Mouse (Mus musculus): Measurements from ENCODE around the gene Fcgrt. TPM values are rescaled to one million over a fixed set of nuclear protein-coding genes. Genes with fewer than 3 reads are reported as not detected.

Fcgrt gene
- total and polyA plus RNA-seq, 2 experiments from 2014 or later = 51.6 to 59.5 TPM

- WGBS = 84% methylated on average over 5 of the region's 5 CpGs
- Histone ChIP-seq H3K27ac (ENCODE audit: low read depth) (no peak overlapping the region), H3K27me3 (ENCODE audit: control insufficient read depth, insufficient read depth, low read length) (no peaks in the 10 kb centered on the region), H3K4me1 (ENCODE audit: control insufficient read depth, insufficient read depth) (no peaks in the 10 kb centered on the region; the same call in 1 of the 2 replicates), H3K36me3 (replicated peaks; ENCODE audit: control insufficient read depth, insufficient read depth, low read length) (peaks cover 22% of the 10 kb centered on the region), H3K4me3 (ENCODE audit: low read depth, low read length) (no peak overlapping the region), H3K4me2 (ENCODE audit: low read depth, low read length) (no peak overlapping the region), H3K9me3 (replicated peaks; ENCODE audit: control insufficient read depth, low read length) (no peaks in the 10 kb centered on the region), H3K9ac (replicated peaks; ENCODE audit: low read depth, low read length) (no peak overlapping the region)
- ATAC-seq (ENCODE audit: insufficient read depth, low read depth) = no peak
- DNase-seq (ENCODE audit: low spot score) = no peak
- TF ChIP-seq EP300 (IDR thresholded peaks at IDR 0.05; ENCODE audit: low read depth) = no peak
- TF ChIP-seq CTCF (IDR thresholded peaks at IDR 0.05; ENCODE audit: low read depth) = no peak
Measured at GRCm38 (mm10) chr7:45141914-45142313, 38.3 kb upstream of the Fcgrt start.

GRCm38 (mm10) chr7:45141319-45141718 lies 37.7 kb upstream of the Fcgrt start:
- WGBS = 88% methylated on average over 3 of the region's 3 CpGs
- ATAC-seq (ENCODE audit: insufficient read depth, low read depth) = no peak

GRCm38 (mm10) chr7:45139904-45140723 lies 36.5 kb upstream of the Fcgrt start:
- DNase-seq (ENCODE audit: low spot score) = no peak
- no peak overlapping the region for H3K4me2 ChIP-seq (ENCODE audit: low read depth, low read length)
- TF ChIP-seq EP300 (IDR thresholded peaks at IDR 0.05; ENCODE audit: low read depth) (no peak), CTCF (IDR thresholded peaks at IDR 0.05; ENCODE audit: low read depth) (no peak)
- no peaks in the 10 kb centered on the region for H3K27me3 ChIP-seq (ENCODE audit: control insufficient read depth, insufficient read depth, low read length)
- no peaks in the 10 kb centered on the region for H3K9me3 ChIP-seq (replicated peaks; ENCODE audit: control insufficient read depth, low read length)
- H3K4me3 ChIP-seq (ENCODE audit: low read depth, low read length) = no peak overlapping the region
- H3K36me3 ChIP-seq (replicated peaks; ENCODE audit: control insufficient read depth, insufficient read depth, low read length) = peaks cover 15% of the 10 kb centered on the region
- H3K9ac ChIP-seq (replicated peaks; ENCODE audit: low read depth, low read length) = no peak overlapping the region
- WGBS = 69% methylated on average over 8 of the region's 8 CpGs
- H3K4me1 ChIP-seq (ENCODE audit: control insufficient read depth, insufficient read depth) = no peaks in the 10 kb centered on the region; the same call in 1 of the 2 replicates
- peak overlapping the region; percentile 53; the same call in 1 of the 2 replicates for H3K27ac ChIP-seq (ENCODE audit: low read depth)
- ATAC-seq (ENCODE audit: insufficient read depth, low read depth) = no peak

More at GRCm38 (mm10) chr7:45141319-45141718, 37.7 kb upstream of the Fcgrt start:
- no peaks in the 10 kb centered on the region for H3K9me3 ChIP-seq (replicated peaks; ENCODE audit: control insufficient read depth, low read length)
- peaks cover 22% of the 10 kb centered on the region for H3K36me3 ChIP-seq (replicated peaks; ENCODE audit: control insufficient read depth, insufficient read depth, low read length)
- DNase-seq (ENCODE audit: low spot score) = no peak
- TF ChIP-seq EP300 (IDR thresholded peaks at IDR 0.05; ENCODE audit: low read depth) (no peak), CTCF (IDR thresholded peaks at IDR 0.05; ENCODE audit: low read depth) (no peak)
- no peaks in the 10 kb centered on the region; the same call in 1 of the 2 replicates for H3K4me1 ChIP-seq (ENCODE audit: control insufficient read depth, insufficient read depth)
- H3K9ac ChIP-seq (replicated peaks; ENCODE audit: low read depth, low read length) = no peak overlapping the region
- no peak overlapping the region for H3K27ac ChIP-seq (ENCODE audit: low read depth)
- H3K4me2 ChIP-seq (ENCODE audit: low read depth, low read length) = no peak overlapping the region
- H3K27me3 ChIP-seq (ENCODE audit: control insufficient read depth, insufficient read depth, low read length) = no peaks in the 10 kb centered on the region
- H3K4me3 ChIP-seq (ENCODE audit: low read depth, low read length) = no peak overlapping the region

- WGBS = 79% methylated on average over 1 of the region's 1 CpGs
- Histone ChIP-seq H3K9me3 (replicated peaks; ENCODE audit: control insufficient read depth, low read length) (no peaks in the 10 kb centered on the region), H3K27me3 (ENCODE audit: control insufficient read depth, insufficient read depth, low read length) (no peaks in the 10 kb centered on the region), H3K9ac (replicated peaks; ENCODE audit: low read depth, low read length) (no peak overlapping the region), H3K4me3 (ENCODE audit: low read depth, low read length) (no peak overlapping the region), H3K4me2 (ENCODE audit: low read depth, low read length) (no peak overlapping the region), H3K27ac (ENCODE audit: low read depth) (no peak overlapping the region), H3K4me1 (ENCODE audit: control insufficient read depth, insufficient read depth) (no peaks in the 10 kb centered on the region; the same call in 1 of the 2 replicates), H3K36me3 (replicated peaks; ENCODE audit: control insufficient read depth, insufficient read depth, low read length) (0 out of 2 replicates have a peak, but pooled peaks cover 4% of the 10 kb centered on the region)
- DNase-seq (ENCODE audit: low spot score) = no peak
- ATAC-seq (ENCODE audit: insufficient read depth, low read depth) = no peak
- TF ChIP-seq EP300 (IDR thresholded peaks at IDR 0.05; ENCODE audit: low read depth) = no peak
- TF ChIP-seq CTCF (IDR thresholded peaks at IDR 0.05; ENCODE audit: low read depth) = no peak
Measured at GRCm38 (mm10) chr7:45138403-45138802, 34.8 kb upstream of the Fcgrt start.

- no peak overlapping the region for H3K4me3 ChIP-seq (ENCODE audit: low read depth, low read length)
- no peak for DNase-seq (ENCODE audit: low spot score)
- no peaks in the 10 kb centered on the region for H3K27me3 ChIP-seq (ENCODE audit: control insufficient read depth, insufficient read depth, low read length)
- WGBS = 58% methylated on average over 12 of the region's 12 CpGs
- 0 out of 2 replicates have a peak, but pooled peaks cover 1% of the 10 kb centered on the region for H3K36me3 ChIP-seq (replicated peaks; ENCODE audit: control insufficient read depth, insufficient read depth, low read length)
- ATAC-seq (ENCODE audit: insufficient read depth, low read depth) = no peak
- no peak overlapping the region for H3K27ac ChIP-seq (ENCODE audit: low read depth)
- TF ChIP-seq CTCF (IDR thresholded peaks at IDR 0.05; ENCODE audit: low read depth) (no peak), EP300 (IDR thresholded peaks at IDR 0.05; ENCODE audit: low read depth) (no peak)
- no peak overlapping the region for H3K4me2 ChIP-seq (ENCODE audit: low read depth, low read length)
- no peak overlapping the region for H3K9ac ChIP-seq (replicated peaks; ENCODE audit: low read depth, low read length)
- H3K9me3 ChIP-seq (replicated peaks; ENCODE audit: control insufficient read depth, low read length) = no peaks in the 10 kb centered on the region
- H3K4me1 ChIP-seq (ENCODE audit: control insufficient read depth, insufficient read depth) = no peaks in the 10 kb centered on the region; the same call in 1 of the 2 replicates
Measured at GRCm38 (mm10) chr7:45137171-45138006, 33.7 kb upstream of the Fcgrt start.
